Mouse (Mus musculus): ENCODE results near the gene Muc4. TPM values are rescaled to one million over a fixed set of nuclear protein-coding genes. Genes with fewer than 3 reads are reported as not detected.

Gene Muc4
- total and polyA plus RNA-seq, 3 experiments: 0.11 TPM; not detected in 2

DNA sequence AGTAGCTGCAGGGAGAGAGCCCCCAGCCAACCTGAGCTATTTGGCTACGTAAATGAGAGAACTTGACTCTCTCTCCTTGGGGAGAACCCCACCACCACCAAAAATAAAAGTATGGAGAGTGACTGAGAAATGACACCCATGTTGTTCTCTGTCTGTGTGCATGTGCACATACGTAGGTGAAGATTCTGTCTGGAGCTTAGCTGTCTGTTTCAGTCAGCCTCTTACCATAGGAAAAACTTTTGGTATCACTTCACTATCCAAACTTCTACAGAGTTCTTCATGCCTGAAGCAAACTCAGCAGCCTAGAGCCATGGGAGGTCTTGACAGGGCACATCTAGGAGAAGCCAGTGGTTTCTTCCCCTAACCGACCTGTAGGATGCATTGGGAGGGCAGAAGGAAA is 2.5 kb upstream of the Muc4 start:
- no peaks in the 10 kb centered on the region for H3K9me3 ChIP-seq (replicated peaks)
- H3K4me3 ChIP-seq (ENCODE audit: low read depth, low read length): no peak overlapping the region
- peaks cover 38% of the 10 kb centered on the region for H3K27me3 ChIP-seq (ENCODE audit: insufficient read depth, low read length)
- H3K4me1 ChIP-seq (ENCODE audit: insufficient read depth, low read depth, low read length): no peaks in the 10 kb centered on the region
- DNase-seq (ENCODE audit: low spot score) (no peak), ATAC-seq (ENCODE audit: extremely low read depth, insufficient number of reproducible peaks, low FRiP score, poor library complexity, severe bottlenecking) (no peak)
- TF ChIP-seq POLR2AphosphoS5 (IDR thresholded peaks at IDR 0.05; ENCODE audit: insufficient replicate concordance, low read depth, low read length) (no peak), GATA2 (IDR thresholded peaks at IDR 0.05; ENCODE audit: borderline replicate concordance, low read depth, low read length) (no peak), GATA1 (IDR thresholded peaks at IDR 0.05; ENCODE audit: borderline replicate concordance, low read length) (no peak), TAL1 (conservative IDR thresholded peaks at IDR 0.05; ENCODE audit: low read depth, low read length) (no peak), CTCF (IDR thresholded peaks at IDR 0.05; ENCODE audit: low read depth, low read length) (no peak)
- no peaks in the 10 kb centered on the region for H3K36me3 ChIP-seq (replicated peaks)

DNA sequence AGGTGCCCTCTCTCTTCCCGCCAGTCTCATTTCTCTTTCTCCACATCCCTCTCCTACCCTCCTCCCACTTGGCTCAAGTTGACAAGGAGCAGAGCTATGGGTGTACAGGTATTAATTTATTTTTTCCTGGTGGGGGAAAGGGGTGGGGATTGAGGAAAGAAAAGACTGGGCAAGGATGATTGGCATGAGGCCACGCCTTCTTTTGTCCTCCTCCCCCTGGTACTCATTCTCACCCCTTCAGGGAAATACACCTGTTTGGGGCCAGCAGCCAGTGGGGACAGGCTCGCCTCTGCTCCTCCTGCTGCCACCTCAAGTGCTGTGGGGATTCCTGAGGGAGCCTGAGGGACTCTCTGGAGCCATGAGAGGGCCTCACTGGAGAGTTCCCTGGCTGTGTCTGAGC is 336 bp downstream of the Muc4 start:
- DNase-seq (ENCODE audit: low spot score): no peak
- Histone ChIP-seq H3K4me3 (ENCODE audit: low read depth, low read length) (no peak overlapping the region), H3K9me3 (replicated peaks) (no peaks in the 10 kb centered on the region), H3K27me3 (ENCODE audit: insufficient read depth, low read length) (peaks cover 51% of the 10 kb centered on the region), H3K36me3 (replicated peaks) (no peaks in the 10 kb centered on the region), H3K4me1 (ENCODE audit: insufficient read depth, low read depth, low read length) (no peaks in the 10 kb centered on the region)
- ATAC-seq (ENCODE audit: extremely low read depth, insufficient number of reproducible peaks, low FRiP score, poor library complexity, severe bottlenecking): no peak
- TF ChIP-seq GATA2 (IDR thresholded peaks at IDR 0.05; ENCODE audit: borderline replicate concordance, low read depth, low read length) (no peak), POLR2AphosphoS5 (IDR thresholded peaks at IDR 0.05; ENCODE audit: insufficient replicate concordance, low read depth, low read length) (no peak), TAL1 (conservative IDR thresholded peaks at IDR 0.05; ENCODE audit: low read depth, low read length) (no peak), GATA1 (IDR thresholded peaks at IDR 0.05; ENCODE audit: borderline replicate concordance, low read length) (no peak), CTCF (IDR thresholded peaks at IDR 0.05; ENCODE audit: low read depth, low read length) (no peak)

DNA sequence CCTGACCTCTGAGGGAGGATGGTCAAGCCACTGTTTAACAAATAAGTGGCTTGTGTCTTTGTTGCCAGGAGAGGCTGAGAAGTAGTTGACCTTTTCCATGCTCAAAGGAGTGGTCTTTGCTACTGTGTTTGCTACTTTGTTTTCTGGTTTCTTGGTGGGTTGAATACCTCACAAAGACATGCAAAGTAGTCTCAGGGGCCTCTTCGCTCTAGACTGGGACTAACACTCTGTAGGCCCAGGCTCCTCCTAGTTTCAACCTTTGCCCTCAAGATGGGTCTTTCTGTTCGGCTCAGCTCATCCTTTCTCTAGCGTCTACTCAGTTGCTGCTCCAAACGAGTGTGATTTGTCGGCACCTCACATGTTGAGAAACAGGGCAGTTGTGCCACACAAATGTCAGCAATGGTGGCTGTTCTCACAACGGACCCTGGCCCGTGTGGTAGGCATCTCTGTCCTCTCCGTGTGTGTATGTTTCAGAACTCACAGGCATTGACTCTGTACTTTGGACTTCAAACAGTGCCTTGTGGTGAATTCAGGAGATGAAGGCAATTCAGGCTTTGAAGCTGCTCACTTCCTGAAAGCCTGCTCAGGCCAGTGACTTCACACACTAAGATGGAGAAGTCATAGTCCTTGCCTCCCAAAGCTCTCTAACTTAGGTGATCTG is 4.4 kb downstream of the Muc4 start:
- ATAC-seq (ENCODE audit: extremely low read depth, insufficient number of reproducible peaks, low FRiP score, poor library complexity, severe bottlenecking): no peak
- Histone ChIP-seq H3K4me1 (ENCODE audit: insufficient read depth, low read depth, low read length) (no peaks in the 10 kb centered on the region), H3K4me3 (ENCODE audit: low read depth, low read length) (no peak overlapping the region), H3K27me3 (ENCODE audit: insufficient read depth, low read length) (peaks cover 48% of the 10 kb centered on the region), H3K9me3 (replicated peaks) (no peaks in the 10 kb centered on the region), H3K36me3 (replicated peaks) (no peaks in the 10 kb centered on the region)
- TF ChIP-seq POLR2AphosphoS5 (IDR thresholded peaks at IDR 0.05; ENCODE audit: insufficient replicate concordance, low read depth, low read length) (no peak), TAL1 (conservative IDR thresholded peaks at IDR 0.05; ENCODE audit: low read depth, low read length) (no peak), GATA2 (IDR thresholded peaks at IDR 0.05; ENCODE audit: borderline replicate concordance, low read depth, low read length) (no peak)
- no peak for DNase-seq (ENCODE audit: low spot score)

DNA sequence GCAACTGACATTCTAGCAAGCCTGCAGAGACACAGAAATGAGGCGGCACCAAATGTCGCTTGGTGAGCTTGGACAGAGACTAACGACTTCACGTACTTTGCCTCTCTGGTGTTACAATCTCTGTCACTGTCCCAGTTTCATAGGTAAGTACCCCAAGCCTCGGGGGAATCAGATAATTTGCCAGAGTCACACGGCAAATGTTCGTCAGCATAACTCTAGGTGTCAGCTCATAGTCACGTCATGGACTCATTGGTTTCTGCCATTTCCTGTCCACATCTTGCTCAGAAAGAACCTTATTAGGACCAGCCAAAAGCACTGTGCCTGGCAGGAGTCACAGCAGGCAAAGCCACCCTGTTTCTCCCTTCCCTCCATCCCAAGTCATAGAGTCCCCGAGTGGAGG is 5.7 kb downstream of the Muc4 start:
- no peak overlapping the region for H3K4me3 ChIP-seq (ENCODE audit: low read depth, low read length)
- no peaks in the 10 kb centered on the region for H3K9me3 ChIP-seq (replicated peaks)
- H3K4me1 ChIP-seq (ENCODE audit: insufficient read depth, low read depth, low read length): no peaks in the 10 kb centered on the region
- ATAC-seq (ENCODE audit: extremely low read depth, insufficient number of reproducible peaks, low FRiP score, poor library complexity, severe bottlenecking): no peak
- H3K36me3 ChIP-seq (replicated peaks): no peaks in the 10 kb centered on the region
- DNase-seq (ENCODE audit: low spot score): no peak
- peaks cover 48% of the 10 kb centered on the region for H3K27me3 ChIP-seq (ENCODE audit: insufficient read depth, low read length)
- TF ChIP-seq GATA2 (IDR thresholded peaks at IDR 0.05; ENCODE audit: borderline replicate concordance, low read depth, low read length) (no peak), CTCF (IDR thresholded peaks at IDR 0.05; ENCODE audit: low read depth, low read length) (no peak), POLR2AphosphoS5 (IDR thresholded peaks at IDR 0.05; ENCODE audit: insufficient replicate concordance, low read depth, low read length) (no peak), GATA1 (IDR thresholded peaks at IDR 0.05; ENCODE audit: borderline replicate concordance, low read length) (no peak), TAL1 (conservative IDR thresholded peaks at IDR 0.05; ENCODE audit: low read depth, low read length) (no peak)

GRCm38 (mm10) chr16:32742712-32743111 is 7.0 kb downstream of the Muc4 start:
- peaks cover 43% of the 10 kb centered on the region for H3K27me3 ChIP-seq (ENCODE audit: insufficient read depth, low read length)
- TF ChIP-seq GATA2 (IDR thresholded peaks at IDR 0.05; ENCODE audit: borderline replicate concordance, low read depth, low read length) (no peak), TAL1 (conservative IDR thresholded peaks at IDR 0.05; ENCODE audit: low read depth, low read length) (no peak), GATA1 (IDR thresholded peaks at IDR 0.05; ENCODE audit: borderline replicate concordance, low read length) (no peak), POLR2AphosphoS5 (IDR thresholded peaks at IDR 0.05; ENCODE audit: insufficient replicate concordance, low read depth, low read length) (no peak), CTCF (IDR thresholded peaks at IDR 0.05; ENCODE audit: low read depth, low read length) (no peak)
- no peak for DNase-seq (ENCODE audit: low spot score)
- H3K4me1 ChIP-seq (ENCODE audit: insufficient read depth, low read depth, low read length): no peaks in the 10 kb centered on the region
- no peak overlapping the region for H3K4me3 ChIP-seq (ENCODE audit: low read depth, low read length)
- no peaks in the 10 kb centered on the region for H3K9me3 ChIP-seq (replicated peaks)
- no peaks in the 10 kb centered on the region for H3K36me3 ChIP-seq (replicated peaks)
- no peak for ATAC-seq (ENCODE audit: extremely low read depth, insufficient number of reproducible peaks, low FRiP score, poor library complexity, severe bottlenecking)

DNA sequence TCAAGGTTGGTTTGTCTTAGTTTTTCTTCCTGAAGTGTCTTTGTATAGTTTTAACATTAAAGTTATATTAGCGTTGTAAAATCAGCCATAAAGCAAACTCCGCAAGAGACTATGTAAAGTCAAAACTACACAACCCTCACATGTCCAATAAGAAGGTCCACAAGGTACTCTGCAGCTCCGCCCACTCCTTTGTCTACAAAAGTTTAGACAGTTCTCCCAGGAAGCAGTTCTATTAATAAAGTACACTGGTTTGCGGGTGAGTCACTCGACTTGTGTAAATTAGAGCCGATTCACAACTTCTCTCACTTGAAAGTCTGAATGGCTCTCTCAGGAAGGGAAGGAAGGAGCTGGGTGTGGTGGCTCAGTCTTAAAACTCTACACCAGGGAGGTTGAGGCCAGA is 10.2 kb downstream of the Muc4 start:
- Histone ChIP-seq H3K4me3 (ENCODE audit: low read depth, low read length) (no peak overlapping the region), H3K4me1 (ENCODE audit: insufficient read depth, low read depth, low read length) (no peaks in the 10 kb centered on the region), H3K9me3 (replicated peaks) (no peaks in the 10 kb centered on the region), H3K36me3 (replicated peaks) (no peaks in the 10 kb centered on the region), H3K27me3 (ENCODE audit: insufficient read depth, low read length) (peaks cover 30% of the 10 kb centered on the region)
- no peak for TF ChIP-seq TAL1 (conservative IDR thresholded peaks at IDR 0.05; ENCODE audit: low read depth, low read length)
- no peak for TF ChIP-seq CTCF (IDR thresholded peaks at IDR 0.05; ENCODE audit: low read depth, low read length)
- no peak for TF ChIP-seq GATA1 (IDR thresholded peaks at IDR 0.05; ENCODE audit: borderline replicate concordance, low read length)
- TF ChIP-seq GATA2 (IDR thresholded peaks at IDR 0.05; ENCODE audit: borderline replicate concordance, low read depth, low read length): no peak
- TF ChIP-seq POLR2AphosphoS5 (IDR thresholded peaks at IDR 0.05; ENCODE audit: insufficient replicate concordance, low read depth, low read length): no peak
- ATAC-seq (ENCODE audit: extremely low read depth, insufficient number of reproducible peaks, low FRiP score, poor library complexity, severe bottlenecking) (no peak), DNase-seq (ENCODE audit: low spot score) (no peak)

Measured in G1E (cell line).